8 mouse cellular contexts compared by ENCODE assay signal in the genomic region with DNA sequence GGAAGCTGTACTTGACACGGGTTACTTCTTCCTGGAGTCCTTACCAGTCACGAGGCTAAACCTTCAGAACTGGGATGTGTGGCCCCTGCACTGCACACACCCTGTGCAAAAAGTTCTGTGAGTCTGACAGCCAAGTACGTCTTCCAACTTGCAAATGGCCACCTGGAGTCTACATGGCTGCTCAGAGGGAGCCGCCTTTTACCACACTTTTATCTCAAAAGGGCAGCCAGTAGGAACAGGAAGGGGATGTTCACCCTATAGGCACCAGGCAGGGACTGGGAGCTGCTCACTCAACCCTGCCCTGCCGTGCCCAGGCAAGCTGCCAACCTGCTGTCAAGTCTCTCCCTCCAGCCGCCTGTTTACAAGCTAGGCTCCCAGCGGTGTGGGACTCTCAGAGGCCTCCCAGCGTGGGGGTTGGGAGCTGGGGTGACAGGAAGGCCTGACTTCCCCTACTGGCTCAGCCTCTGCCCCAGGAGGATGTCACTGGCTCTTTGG. TPM values are rescaled to one million over a fixed set of nuclear protein-coding genes. Genes with fewer than 3 reads are reported as not detected.
DNase-seq lines count a peak whose midpoint lies in the region; TF ChIP-seq lines count a peak whose summit lies in the region.

Mknk2 (minus strand) TSS at position 171 of the 495 bp plus-strand sequence.

- TF ChIP-seq CTCF in left cerebral cortex, adult 2 months (IDR thresholded peaks at IDR 0.05): no peak

- H3K27ac ChIP-seq in left cerebral cortex, adult 2 months: peak within 1 kb of the TSS; percentile 100
- H3K27ac ChIP-seq in macrophage: peak within 1 kb of the TSS; percentile 100

- intact Hi-C loops in gastrocnemius, postnatal 14 days (cut with DNase I; ENCODE audit: low total_unique reads): no loop called here
- intact Hi-C loops in left cerebral cortex, adult 2 months (cut with DNase I): loop anchor here (2.0 to 5.0 kb wide), 2 partner anchors 21 to 101 kb away; partner anchors contain the start of genes Btbd2 and Klf16

- H3K79me2 ChIP-seq in macrophage (ENCODE audit: inconsistent target): peaks cover 28% of the 10 kb centered on the region

- peak within 1 kb of the TSS; percentile 49 for H3K4me3 ChIP-seq in left cerebral cortex, adult 2 months
- peak within 1 kb of the TSS; percentile 74 for H3K4me3 ChIP-seq in macrophage (ENCODE audit: inconsistent target)

- H3K36me3 ChIP-seq in macrophage (ENCODE audit: inconsistent target): no peaks in the 10 kb centered on the region

- DNase-seq in adipocyte (ENCODE audit: low spot score): peak; percentile 99
- DNase-seq in cerebellum, postnatal 4 days (ENCODE audit: low spot score in 2 of 2): peak; percentile 74 to 88
- DNase-seq in gastrocnemius, postnatal 14 days: peak; percentile 94
- peak; percentile 95 for DNase-seq in induced T-regulatory cell, adult 2 months (ENCODE audit: low read depth)
- DNase-seq in left cerebral cortex, adult 2 months (ENCODE audit: extremely low spot score in 1 of 2, low spot score in 2 of 2): peak; percentile 67 to 80
- peak; percentile 75 for DNase-seq in right cerebral cortex, postnatal 25 days
- DNase-seq in urinary bladder, postnatal 36 days (ENCODE audit: low spot score in 2 of 2): peak; percentile 90 to 97

- whole genome bisulfite sequencing in macrophage (ENCODE audit: missing documents): 1% methylated on average over 8 of the region's 8 CpGs

RNA-seq across cellular contexts. Expression of gene Mknk2, which starts in this region (rescaled TPM):
- 100 to 1,000 TPM; 167 to 186 TPM for total RNA-seq in gastrocnemius, postnatal 14 days (2021)
- total RNA-seq in left cerebral cortex, adult 2 months (2021): 10 to 100 TPM; 42.8 to 48.8 TPM
- total RNA-seq in macrophage (2018; cell fraction: chromatin; rRNA removed): 100 to 1,000 TPM in 1 of 26 experiments, 10 to 100 TPM in 22, 1 to 10 TPM in 3; 7.0 to 106 (median 37.3) TPM
- 100 to 1,000 TPM in 18 of 26 experiments, 10 to 100 TPM in 8; 59.8 to 198 (median 116) TPM for total RNA-seq in macrophage (2018; cell fraction: cytosol; rRNA removed)
- total RNA-seq in macrophage (2018; cell fraction: nucleus; rRNA removed): 100 to 1,000 TPM in 2 of 26 experiments, 10 to 100 TPM in 24; 19.5 to 123 (median 68.6) TPM
- polyA plus RNA-seq in macrophage (2018): 75.7 to 134 TPM (median 82.8 TPM) in 3 replicates

Comparison
In these comparisons a context has a peak if more than half of its experiments do, and no peak if none do; other contexts are left out.
1. Peak in every context shown above with its lines: DNase-seq, H3K4me3 ChIP-seq and H3K27ac ChIP-seq.